Mouse (Mus musculus): Measurements from ENCODE around the gene Gnb3. TPM values are rescaled to one million over a fixed set of nuclear protein-coding genes. Genes with fewer than 3 reads are reported as not detected.
A peak's percentile ranks its signal among the peaks of the same experiment; 100 is the strongest.
"Not testable (repeated sequence)": the region's sequence is repeated elsewhere in the genome, so short reads cannot be mapped to it uniquely, and the experiment has no call there.

The Gnb3 gene
- polyA plus RNA-seq, 1 experiment from 2014 or later = 0.32 TPM

GRCm38 (mm10) chr6:124803061-124803460, 37.0 kb downstream of the Gnb3 start:
- peaks cover 31% of the 10 kb centered on the region for H3K4me1 ChIP-seq
- no peaks in the 10 kb centered on the region for H3K27me3 ChIP-seq (ENCODE audit: poor library complexity, severe bottlenecking)
- no peak for DNase-seq (ENCODE audit: extremely low spot score, low spot score)
- H3K4me3 ChIP-seq = no peak overlapping the region
- H3K36me3 ChIP-seq (replicated peaks) = no peaks in the 10 kb centered on the region
- 72% methylated on average over 3 of the region's 3 CpGs for WGBS
- peaks cover 3% of the 10 kb centered on the region; the same call in 1 of the 2 replicates for H3K9me3 ChIP-seq
- no peak overlapping the region for H3K27ac ChIP-seq

DNA sequence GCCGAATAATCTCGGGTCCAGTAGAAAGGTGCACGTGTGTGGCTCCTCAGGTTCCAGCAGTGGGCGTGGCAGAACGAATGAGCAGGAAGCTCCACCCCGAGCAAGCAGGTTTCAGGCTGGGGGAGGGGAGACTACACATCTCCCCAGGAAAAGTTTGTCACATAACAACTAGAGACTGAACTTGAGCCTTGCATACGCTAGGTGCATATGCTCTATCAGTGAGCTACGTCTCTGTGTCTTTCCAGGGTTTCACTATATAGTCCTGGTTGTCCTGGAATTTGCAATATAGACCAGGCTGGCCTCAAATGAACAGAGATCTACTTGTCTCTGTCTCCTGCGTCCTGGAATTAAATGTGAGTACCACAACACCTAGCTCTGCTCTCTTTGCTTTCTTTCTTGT, 37.7 kb downstream of the Gnb3 start:
- not testable (repeated sequence) for H3K27me3 ChIP-seq (ENCODE audit: poor library complexity, severe bottlenecking); H3K36me3 ChIP-seq (replicated peaks); DNase-seq (ENCODE audit: extremely low spot score, low spot score); H3K9me3 ChIP-seq
- Histone ChIP-seq H3K27ac (peak overlapping the region; percentile 74), H3K4me1 (peaks cover 26% of the 10 kb centered on the region), H3K4me3 (peak overlapping the region; percentile 25)
- WGBS = 5% methylated on average over 6 of the region's 9 CpGs

DNA sequence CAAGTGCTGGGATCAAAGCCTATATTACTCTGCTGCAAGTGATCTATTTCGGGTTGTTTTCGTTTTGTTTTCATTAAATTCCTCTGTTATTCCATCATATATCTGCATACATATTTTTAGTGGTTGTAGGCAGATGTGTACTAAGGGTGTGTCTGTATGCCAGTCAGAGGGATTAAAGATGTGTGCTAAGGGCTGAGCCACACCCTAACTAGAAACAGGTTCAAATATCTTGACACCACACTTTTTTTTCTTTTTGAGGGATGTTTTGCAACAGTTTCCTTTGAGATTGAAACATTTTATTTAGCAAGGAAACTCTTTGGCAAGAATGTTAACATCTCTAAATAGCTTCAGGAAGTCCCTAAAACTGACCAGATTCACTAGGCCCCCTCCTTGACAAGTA, 43.9 kb downstream of the Gnb3 start:
- no peaks in the 10 kb centered on the region for H3K4me1 ChIP-seq
- 94% methylated on average over 2 of the region's 2 CpGs for WGBS
- H3K36me3 ChIP-seq (replicated peaks) = peaks cover 5% of the 10 kb centered on the region; the same call in 1 of the 2 replicates
- no peak for DNase-seq (ENCODE audit: extremely low spot score, low spot score)
- no peaks in the 10 kb centered on the region for H3K27me3 ChIP-seq (ENCODE audit: poor library complexity, severe bottlenecking)
- H3K4me3 ChIP-seq = no peak overlapping the region
- H3K27ac ChIP-seq = no peak overlapping the region
- no peaks in the 10 kb centered on the region for H3K9me3 ChIP-seq

- Histone ChIP-seq H3K9me3 (no peaks in the 10 kb centered on the region), H3K4me1 (no peaks in the 10 kb centered on the region), H3K27ac (no peak overlapping the region), H3K36me3 (replicated peaks) (peaks cover 5% of the 10 kb centered on the region; the same call in 1 of the 2 replicates), H3K27me3 (ENCODE audit: poor library complexity, severe bottlenecking) (no peaks in the 10 kb centered on the region), H3K4me3 (no peak overlapping the region)
- WGBS = 80% methylated on average over 4 of the region's 4 CpGs
- DNase-seq (ENCODE audit: extremely low spot score, low spot score) = no peak
Observed at GRCm38 (mm10) chr6:124795781-124796180, 44.3 kb downstream of the Gnb3 start.

- Histone ChIP-seq H3K27me3 (ENCODE audit: poor library complexity, severe bottlenecking) (no peaks in the 10 kb centered on the region), H3K36me3 (replicated peaks) (peaks cover 10% of the 10 kb centered on the region; the same call in 1 of the 2 replicates), H3K9me3 (no peaks in the 10 kb centered on the region), H3K4me3 (no peak overlapping the region), H3K27ac (no peak overlapping the region), H3K4me1 (no peaks in the 10 kb centered on the region)
- 86% methylated on average over 3 of the region's 3 CpGs for WGBS
- no peak for DNase-seq (ENCODE audit: extremely low spot score, low spot score)
Observed at GRCm38 (mm10) chr6:124791911-124792310, 48.2 kb downstream of the Gnb3 start.

DNA sequence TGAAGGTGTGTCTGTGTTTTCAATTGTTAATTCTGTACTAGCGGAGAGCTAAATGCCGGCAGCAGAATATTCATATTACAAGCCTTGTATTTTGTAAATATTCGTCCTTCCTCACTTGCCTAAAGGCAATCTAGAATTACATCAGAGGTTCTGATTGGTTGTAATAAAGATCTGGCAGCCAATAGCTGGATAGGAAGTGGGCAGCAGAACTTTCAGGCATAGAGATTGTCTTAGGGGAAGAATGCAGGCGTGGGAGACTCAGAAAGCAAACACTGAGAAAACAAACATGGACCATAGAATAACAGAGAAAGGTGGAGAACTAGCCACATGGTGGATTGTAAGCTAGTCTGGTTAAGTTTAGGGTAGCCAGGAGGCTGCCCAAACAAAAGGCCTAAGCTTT, 50.0 kb downstream of the Gnb3 start:
- Histone ChIP-seq H3K4me1 (no peaks in the 10 kb centered on the region), H3K36me3 (replicated peaks) (peaks cover 4% of the 10 kb centered on the region; the same call in 1 of the 2 replicates), H3K27me3 (ENCODE audit: poor library complexity, severe bottlenecking) (no peaks in the 10 kb centered on the region), H3K4me3 (no peak overlapping the region), H3K27ac (no peak overlapping the region), H3K9me3 (no peaks in the 10 kb centered on the region)
- 81% methylated on average over 4 of the region's 4 CpGs for WGBS
- DNase-seq (ENCODE audit: extremely low spot score, low spot score) = no peak

DNA sequence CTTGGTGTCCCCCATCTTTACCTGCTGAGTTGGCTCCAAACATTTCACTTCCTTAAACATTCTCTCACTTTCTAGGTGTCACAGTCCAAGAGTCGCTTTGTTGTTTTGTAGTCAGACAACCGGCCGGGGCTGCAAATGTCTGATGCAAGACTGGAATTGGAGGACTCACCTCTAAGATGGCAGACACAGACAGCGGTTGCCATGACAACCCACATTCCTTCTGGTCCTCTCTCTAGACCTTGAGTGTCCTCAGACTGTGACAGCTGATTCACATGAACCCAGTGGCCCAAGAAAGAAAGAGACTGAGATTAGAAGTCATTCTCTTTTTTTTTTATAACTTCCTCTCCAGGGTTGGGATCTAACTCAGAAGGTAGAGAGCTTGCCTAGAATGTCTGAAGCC, 50.6 kb downstream of the Gnb3 start:
- DNase-seq (ENCODE audit: extremely low spot score, low spot score) = no peak
- Histone ChIP-seq H3K36me3 (replicated peaks) (peaks cover 4% of the 10 kb centered on the region; the same call in 1 of the 2 replicates), H3K4me1 (no peaks in the 10 kb centered on the region), H3K27ac (no peak overlapping the region), H3K4me3 (no peak overlapping the region), H3K9me3 (no peaks in the 10 kb centered on the region), H3K27me3 (ENCODE audit: poor library complexity, severe bottlenecking) (no peaks in the 10 kb centered on the region)
- 92% methylated on average over 4 of the region's 4 CpGs for WGBS

DNA sequence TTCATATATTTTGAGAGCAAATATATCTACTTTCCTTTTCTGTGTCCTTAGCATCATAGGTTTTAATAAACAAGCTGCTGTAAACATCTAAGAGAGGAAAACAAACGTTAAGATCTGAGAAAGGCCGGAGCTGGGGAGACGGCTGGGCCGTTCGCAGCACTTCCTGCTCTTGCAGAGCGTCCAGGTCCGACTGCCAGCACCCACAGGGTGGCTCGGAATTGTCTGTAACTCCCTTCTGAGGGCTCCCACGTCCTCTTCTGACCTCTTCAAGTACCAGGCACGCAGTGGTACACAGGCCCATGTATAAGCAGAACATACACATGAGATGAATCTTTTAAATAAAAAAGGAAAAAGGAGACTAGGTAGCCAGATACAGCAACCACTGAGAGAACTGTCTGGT, 52.4 kb downstream of the Gnb3 start:
- H3K4me3 ChIP-seq = no peak overlapping the region
- H3K4me1 ChIP-seq = peaks cover 4% of the 10 kb centered on the region
- no peak for DNase-seq (ENCODE audit: extremely low spot score, low spot score)
- no peaks in the 10 kb centered on the region for H3K27me3 ChIP-seq (ENCODE audit: poor library complexity, severe bottlenecking)
- peaks cover 4% of the 10 kb centered on the region; the same call in 1 of the 2 replicates for H3K36me3 ChIP-seq (replicated peaks)
- WGBS = 82% methylated on average over 10 of the region's 10 CpGs
- no peaks in the 10 kb centered on the region for H3K9me3 ChIP-seq
- no peak overlapping the region for H3K27ac ChIP-seq

DNA sequence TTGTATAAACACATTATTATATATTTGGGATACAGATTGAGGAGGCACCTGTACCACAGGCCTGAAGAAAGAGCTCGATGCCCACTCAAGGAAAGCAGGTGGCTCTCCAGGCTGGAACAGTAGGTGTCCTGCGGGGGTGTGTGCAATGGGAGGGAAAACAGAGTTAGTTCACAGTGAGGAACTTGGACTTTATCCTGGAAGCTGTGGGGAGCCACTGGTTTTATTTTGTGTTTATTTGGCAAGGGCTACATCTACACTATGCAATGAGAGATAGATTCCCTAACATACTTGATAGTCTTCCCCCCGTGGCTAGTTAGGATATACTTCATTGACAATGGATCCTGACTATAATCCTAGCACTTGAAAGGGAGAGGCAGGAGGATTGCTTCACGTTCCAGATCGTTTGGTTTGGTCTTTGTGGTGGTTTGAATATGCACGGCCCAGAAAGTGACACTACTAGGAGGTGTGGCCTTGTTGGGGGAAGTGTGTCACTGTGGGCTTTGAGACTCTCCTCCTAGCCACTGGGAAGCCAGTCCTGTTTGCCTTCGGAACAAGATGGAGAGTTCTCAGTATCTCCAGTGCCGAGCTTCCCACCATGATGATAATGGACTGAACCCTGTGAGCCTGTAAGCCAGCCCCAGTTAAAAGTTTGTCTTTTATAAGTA, 53.2 kb downstream of the Gnb3 start:
- H3K4me3 ChIP-seq = no peak overlapping the region
- no peak for DNase-seq (ENCODE audit: extremely low spot score, low spot score)
- no peak overlapping the region for H3K27ac ChIP-seq
- no peaks in the 10 kb centered on the region for H3K27me3 ChIP-seq (ENCODE audit: poor library complexity, severe bottlenecking)
- peaks cover 12% of the 10 kb centered on the region for H3K4me1 ChIP-seq
- H3K9me3 ChIP-seq = no peaks in the 10 kb centered on the region
- H3K36me3 ChIP-seq (replicated peaks) = 0 out of 2 replicates have a peak, but pooled peaks cover 4% of the 10 kb centered on the region
- whole genome bisulfite sequencing = 67% methylated on average over 8 of the region's 8 CpGs

Other genes with a start within 250 kb of the Gnb3 start
- 0.05 TPM in 1 of 2 replicates, not detected in the other for gene C1s2, start 204.2 kb downstream of the Gnb3 start, polyA plus RNA-seq (2016; fragmentation: Nextera tagmentation; extraction: Ambion mirVana)
- 38.8 and 44.1 TPM in 2 replicates for gene Lpcat3, start 177.2 kb downstream of the Gnb3 start, polyA plus RNA-seq (2016; fragmentation: Nextera tagmentation; extraction: Ambion mirVana)
- gene Emg1, start 128.1 kb downstream of the Gnb3 start, polyA plus RNA-seq (2016; fragmentation: Nextera tagmentation; extraction: Ambion mirVana) = 255 and 270 TPM in 2 replicates
- 490 and 492 TPM in 2 replicates for gene Phb2, start 127.9 kb downstream of the Gnb3 start, polyA plus RNA-seq (2016; fragmentation: Nextera tagmentation; extraction: Ambion mirVana)
- gene Ptpn6, start 101.6 kb downstream of the Gnb3 start, polyA plus RNA-seq (2016; fragmentation: Nextera tagmentation; extraction: Ambion mirVana) = 4.8 and 5.2 TPM in 2 replicates
- 397 and 415 TPM in 2 replicates for gene Grcc10, start 98.9 kb downstream of the Gnb3 start, polyA plus RNA-seq (2016; fragmentation: Nextera tagmentation; extraction: Ambion mirVana)
- gene Gm45234, start 84.3 kb downstream of the Gnb3 start, polyA plus RNA-seq (2016; fragmentation: Nextera tagmentation; extraction: Ambion mirVana) = not detected in 2 replicates
- 12.5 and 14.2 TPM in 2 replicates for gene Atn1, start 83.8 kb downstream of the Gnb3 start, polyA plus RNA-seq (2016; fragmentation: Nextera tagmentation; extraction: Ambion mirVana)
- 4.0 and 4.4 TPM in 2 replicates for gene Eno2, start 70.6 kb downstream of the Gnb3 start, polyA plus RNA-seq (2016; fragmentation: Nextera tagmentation; extraction: Ambion mirVana)
- gene Lrrc23, start 60.5 kb downstream of the Gnb3 start, polyA plus RNA-seq (2016; fragmentation: Nextera tagmentation; extraction: Ambion mirVana) = 4.9 and 5.3 TPM in 2 replicates
- 7.4 and 8.9 TPM in 2 replicates for gene Spsb2, start 31.6 kb downstream of the Gnb3 start, polyA plus RNA-seq (2016; fragmentation: Nextera tagmentation; extraction: Ambion mirVana)
- gene Tpi1, start 26.0 kb downstream of the Gnb3 start, polyA plus RNA-seq (2016; fragmentation: Nextera tagmentation; extraction: Ambion mirVana) = 1,048 and 1,068 TPM in 2 replicates
- 214 and 215 TPM in 2 replicates for gene Usp5, start 10.8 kb downstream of the Gnb3 start, polyA plus RNA-seq (2016; fragmentation: Nextera tagmentation; extraction: Ambion mirVana)
- 271 and 298 TPM in 2 replicates for gene Cdca3, start 10.7 kb downstream of the Gnb3 start, polyA plus RNA-seq (2016; fragmentation: Nextera tagmentation; extraction: Ambion mirVana)
- 9.7 TPM in 2 replicates for gene P3h3, start 17.5 kb upstream of the Gnb3 start, polyA plus RNA-seq (2016; fragmentation: Nextera tagmentation; extraction: Ambion mirVana)
- gene Gpr162, start 23.7 kb upstream of the Gnb3 start, polyA plus RNA-seq (2016; fragmentation: Nextera tagmentation; extraction: Ambion mirVana) = 2.1 and 2.5 TPM in 2 replicates
- 0.17 TPM in 1 of 2 replicates, not detected in the other for gene Cd4, start 47.9 kb upstream of the Gnb3 start, polyA plus RNA-seq (2016; fragmentation: Nextera tagmentation; extraction: Ambion mirVana)
- 0.76 and 0.88 TPM in 2 replicates for gene Lag3, start 71.4 kb upstream of the Gnb3 start, polyA plus RNA-seq (2016; fragmentation: Nextera tagmentation; extraction: Ambion mirVana)
- gene Ptms, start 79.8 kb upstream of the Gnb3 start, polyA plus RNA-seq (2016; fragmentation: Nextera tagmentation; extraction: Ambion mirVana) = 218 and 224 TPM in 2 replicates
- gene Mlf2, start 91.1 kb upstream of the Gnb3 start, polyA plus RNA-seq (2016; fragmentation: Nextera tagmentation; extraction: Ambion mirVana) = 388 and 398 TPM in 2 replicates
- gene Cops7a, start 125.3 kb upstream of the Gnb3 start, polyA plus RNA-seq (2016; fragmentation: Nextera tagmentation; extraction: Ambion mirVana) = 136 and 143 TPM in 2 replicates
- gene Pianp, start 156.4 kb upstream of the Gnb3 start, polyA plus RNA-seq (2016; fragmentation: Nextera tagmentation; extraction: Ambion mirVana) = 1.4 and 1.7 TPM in 2 replicates
- gene Zfp384, start 168.9 kb upstream of the Gnb3 start, polyA plus RNA-seq (2016; fragmentation: Nextera tagmentation; extraction: Ambion mirVana) = 8.2 and 12.1 TPM in 2 replicates
- 117 and 121 TPM in 2 replicates for gene Ing4, start 199.5 kb upstream of the Gnb3 start, polyA plus RNA-seq (2016; fragmentation: Nextera tagmentation; extraction: Ambion mirVana)
- gene Acrbp, start 209.4 kb upstream of the Gnb3 start, polyA plus RNA-seq (2016; fragmentation: Nextera tagmentation; extraction: Ambion mirVana) = 12.8 and 12.9 TPM in 2 replicates
- 0.22 and 0.30 TPM in 2 replicates for gene Lpar5, start 227.6 kb upstream of the Gnb3 start, polyA plus RNA-seq (2016; fragmentation: Nextera tagmentation; extraction: Ambion mirVana)

All from forebrain, embryonic 10.5 days (tissue).